Mouse (Mus musculus) kidney, adult 2 months (tissue): Measurements from ENCODE around the gene Klf12.

Source experiments
- CTCF ChIP-seq: fragments of 200-500 bp; conservative IDR thresholded peaks from 2 replicates; pipeline ENCODE4 v1.5.1; 2011; ENCODE audit warnings: low read depth, mild to moderate bottlenecking, control low read depth, low read length, moderate library complexity, mixed read lengths; ENCODE audit not compliant: insufficient read depth, insufficient read length
- POLR2A ChIP-seq: fragments of 200-500 bp; IDR thresholded peaks from one replicate; pipeline ENCODE4 v1.6.1; 2011; ENCODE audit warnings: low read depth, low read length, control low read depth

DNA sequence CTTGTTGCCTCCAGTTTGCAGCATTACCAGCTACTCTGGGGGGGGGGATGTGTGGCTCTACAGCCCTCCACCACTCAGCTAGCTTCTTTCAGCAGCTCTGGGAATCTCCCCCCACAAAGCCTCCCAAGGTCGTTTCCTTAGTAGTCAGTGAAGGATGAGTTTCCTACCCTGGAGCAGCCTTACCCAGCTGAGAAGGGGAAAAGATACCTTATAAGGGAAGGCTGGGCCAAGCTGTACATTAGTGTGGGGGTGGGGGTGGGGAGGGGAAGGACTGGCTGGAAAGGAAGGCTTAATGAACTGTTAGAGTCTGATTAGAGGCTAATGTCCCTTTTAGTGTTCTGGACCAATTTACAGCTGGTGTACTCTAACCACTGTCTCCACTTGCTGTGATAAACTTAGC is 172.7 kb downstream of the Klf12 start:
- TF ChIP-seq POLR2A, result no peak
- TF ChIP-seq CTCF, result no peak
